Mouse (Mus musculus) forebrain, postnatal 0 days (tissue): ENCODE data around the gene Gm42715. TPM values are rescaled to one million over a fixed set of nuclear protein-coding genes. Genes with fewer than 3 reads are reported as not detected.
A peak's percentile ranks its signal among the peaks of the same experiment; 100 is the strongest.

ENCODE experiments used
- ATAC-seq: fragments of 200-750 bp; cut with Nextera tagmentation; 2 replicates; pipeline ENCODE4 v1.8.0; 2017; ENCODE audit warnings: mild to moderate bottlenecking, moderate library complexity
- DNase-seq: peaks from one replicate; pipeline ENCODE4 v3.0.0-alpha.2; 2015
- H3K27ac ChIP-seq: fragments of 300-500 bp; sonication (generic); 2 replicates; pipeline ENCODE4 v1.5.1; 2014; ENCODE audit warnings: low read depth, mild to moderate bottlenecking, antibody characterized with exemption, low read length, moderate library complexity, mixed read lengths
- H3K27me3 ChIP-seq: fragments of 300-500 bp; sonication (generic); 2 replicates; pipeline ENCODE4 v1.6.1; 2014; ENCODE audit warnings: mild to moderate bottlenecking, low read length, mixed read lengths; ENCODE audit not compliant: insufficient read depth
- H3K36me3 ChIP-seq: fragments of 300-500 bp; sonication (generic); 2 replicates; pipeline ENCODE4 v1.6.1; 2014; ENCODE audit warnings: mild to moderate bottlenecking, moderate library complexity; ENCODE audit not compliant: insufficient read depth
- H3K4me1 ChIP-seq: fragments of 300-500 bp; sonication (generic); 2 replicates; pipeline ENCODE4 v1.6.1; 2014; ENCODE audit warnings: antibody characterized with exemption; ENCODE audit not compliant: insufficient read depth
- H3K4me2 ChIP-seq: fragments of 300-500 bp; sonication (generic); 2 replicates; pipeline ENCODE4 v1.6.1; 2014; ENCODE audit warnings: low read depth, mild to moderate bottlenecking, moderate library complexity
- H3K4me3 ChIP-seq: fragments of 300-500 bp; sonication (generic); 2 replicates; pipeline ENCODE4 v1.5.1; 2014; ENCODE audit warnings: low read depth, low read length, mixed read lengths
- H3K9ac ChIP-seq: fragments of 300-500 bp; sonication (generic); 2 replicates; pipeline ENCODE4 v1.6.1; 2014; ENCODE audit warnings: mild to moderate bottlenecking
- H3K9me3 ChIP-seq: fragments of 300-500 bp; sonication (generic); 2 replicates; pipeline ENCODE4 v1.6.1; 2016; ENCODE audit warnings: low read length
- CTCF ChIP-seq: sonication (generic); IDR thresholded peaks from 2 replicates; pipeline ENCODE4 v1.5.1; 2016; ENCODE audit warnings: antibody characterized with exemption, control low read depth, low read depth
- WGBS: fragments of 180-500 bp; shearing (Covaris S2); extraction: QIAGEN DNeasy Blood & Tissue Kit; methylation state at CpG from one replicate; pipeline ENCODE4 v1.1.7; 2014; 5-methylcytosine and 5-hydroxymethylcytosine counted together
- polyA plus RNA-seq: library from polyadenylated mRNA; unstranded; fragments of >200 nt; fragmentation: Nextera tagmentation; extraction: Ambion mirVana; gene quantifications from 2 replicates; pipeline ENCODE4 v1.2.1, GENCODE M21; 2015
- total RNA-seq: library from RNA; depleted of rRNA; stranded (reverse); fragments of >200 nt; gene quantifications from 2 replicates; pipeline ENCODE4 v1.2.3, GENCODE M21; 2014; rRNA removed

Gm42715 gene
- total RNA-seq: 18.1 and 28.3 TPM in 2 replicates
- polyA plus RNA-seq: 6.1 and 10.3 TPM in 2 replicates

DNA sequence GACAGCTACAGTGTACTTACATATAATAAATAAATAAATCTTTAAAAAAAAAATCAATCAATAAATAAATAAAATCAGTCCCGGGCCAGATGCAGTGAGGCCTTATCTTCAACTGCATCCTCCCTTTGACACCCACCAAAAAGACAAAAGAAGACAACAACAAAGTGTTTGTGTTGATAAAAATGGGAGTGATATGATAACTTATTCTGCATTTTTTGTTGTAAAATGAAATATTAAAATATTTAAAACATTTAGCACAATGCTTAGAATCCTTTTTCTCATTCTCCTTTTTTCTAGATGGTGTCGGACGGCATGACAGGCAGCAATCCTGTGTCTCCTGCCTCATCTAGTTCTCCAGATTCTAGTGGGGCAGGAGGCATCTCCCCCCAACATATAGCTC lies at the start of gene Gm42715:
Gene Gm42715, plus strand, starts transcription at position 301 of the 400 bp plus-strand sequence.
- H3K9me3 ChIP-seq: no peaks in the 10 kb centered on the region
- H3K4me1 ChIP-seq: no peaks in the 10 kb centered on the region
- WGBS: 96% methylated on average over 3 of the region's 3 CpGs
- no peak for DNase-seq
- no peak within 1 kb of the TSS for H3K27ac ChIP-seq
- H3K4me2 ChIP-seq: no peak within 1 kb of the TSS
- no peak for TF ChIP-seq CTCF
- peaks cover 76% of the 10 kb centered on the region for H3K36me3 ChIP-seq
- no peak within 1 kb of the TSS for H3K9ac ChIP-seq
- no peaks in the 10 kb centered on the region for H3K27me3 ChIP-seq
- H3K4me3 ChIP-seq: no peak within 1 kb of the TSS
- no peak for ATAC-seq

DNA sequence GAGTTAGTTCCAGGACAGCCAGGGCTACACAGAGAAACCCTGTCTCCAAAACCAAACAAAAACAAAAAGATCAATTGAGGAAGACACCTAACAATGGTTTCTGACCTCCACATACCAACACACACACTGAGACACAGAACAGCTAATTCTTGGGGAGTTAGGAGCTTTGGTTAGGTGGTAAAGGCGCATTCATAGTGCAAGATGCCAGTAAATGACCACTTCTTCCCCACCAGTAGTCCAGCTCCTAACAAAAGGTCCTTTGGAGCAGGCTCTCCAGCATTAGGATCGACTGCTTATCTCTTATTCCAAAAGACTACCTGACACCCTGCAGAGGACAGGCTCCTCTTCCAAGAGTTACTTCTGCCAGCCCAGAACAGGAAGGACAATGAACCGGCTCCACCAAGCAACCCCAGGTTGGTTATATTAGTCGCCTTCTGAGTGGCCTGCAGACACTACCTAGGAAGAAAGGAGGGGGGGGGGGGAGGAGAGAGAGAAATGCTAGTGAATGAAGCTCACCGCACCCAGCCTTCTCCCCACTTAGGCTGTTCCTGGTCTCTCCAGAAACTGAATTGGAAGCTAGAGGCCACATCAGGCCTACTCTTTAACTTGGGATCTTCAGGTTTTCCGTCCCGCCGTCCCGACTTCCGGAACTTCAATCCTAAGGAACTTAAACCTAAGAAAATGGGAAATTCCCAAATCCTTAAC lies 49.2 kb upstream of the Gm42715 start:
- peak overlapping the region; percentile 65 for H3K4me3 ChIP-seq
- 9% methylated on average over 10 of the region's 10 CpGs for WGBS
- H3K9me3 ChIP-seq: no peaks in the 10 kb centered on the region
- no peaks in the 10 kb centered on the region for H3K27me3 ChIP-seq
- DNase-seq: no peak
- H3K9ac ChIP-seq: peak overlapping the region; percentile 82
- peak overlapping the region; percentile 97 for H3K27ac ChIP-seq
- peaks cover 11% of the 10 kb centered on the region for H3K4me1 ChIP-seq
- ATAC-seq: no peak
- H3K4me2 ChIP-seq: peak overlapping the region; percentile 74
- TF ChIP-seq CTCF: no peak
- peaks cover 21% of the 10 kb centered on the region for H3K36me3 ChIP-seq

DNA sequence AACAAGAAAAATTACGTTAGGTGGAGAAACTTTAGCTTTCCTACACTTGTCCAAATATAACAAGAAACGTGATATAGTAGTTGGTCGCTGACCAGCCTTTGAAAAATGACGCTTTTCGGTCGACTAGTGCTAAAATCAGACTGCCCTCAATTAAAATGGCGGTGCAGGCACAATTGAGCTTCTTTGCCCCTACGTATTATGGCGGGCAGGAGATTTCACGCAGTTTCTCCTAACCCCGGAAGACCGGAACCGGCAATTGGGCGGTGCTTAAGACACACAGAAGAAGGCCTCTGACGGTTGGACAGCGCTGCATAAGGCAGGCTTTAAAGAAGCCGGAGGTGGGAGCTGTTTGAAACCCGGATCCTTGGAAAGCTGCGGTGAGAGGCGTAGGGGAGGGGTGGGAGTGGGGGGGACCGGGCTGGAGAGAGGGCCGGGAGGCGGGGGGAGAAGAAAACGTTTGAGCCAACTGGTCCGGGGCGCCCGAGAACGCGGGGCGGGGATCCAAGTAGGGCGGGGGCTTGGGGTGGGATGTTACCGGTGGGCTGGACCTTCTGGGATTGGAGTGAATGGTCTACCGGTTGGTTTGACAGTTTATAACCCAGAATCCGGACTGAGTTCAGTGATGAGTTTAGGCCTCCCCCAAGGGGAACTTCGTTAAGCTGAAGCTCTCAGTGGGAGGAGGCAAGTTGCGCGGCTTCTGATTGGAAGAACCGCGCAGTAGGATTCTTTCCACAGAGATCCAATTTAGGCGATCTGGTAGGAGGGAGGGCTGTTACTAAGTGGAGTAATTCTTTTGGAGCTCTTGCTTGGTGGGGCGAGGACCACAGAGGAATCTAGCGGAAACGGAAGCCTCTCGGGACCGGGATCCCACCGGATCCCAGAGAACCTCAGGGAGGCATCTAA lies 48.4 kb upstream of the Gm42715 start:
- Histone ChIP-seq H3K9ac (peak overlapping the region; percentile 82), H3K4me1 (peaks cover 11% of the 10 kb centered on the region), H3K9me3 (no peaks in the 10 kb centered on the region), H3K27me3 (no peaks in the 10 kb centered on the region), H3K36me3 (peaks cover 30% of the 10 kb centered on the region), H3K27ac (peak overlapping the region; percentile 97), H3K4me2 (peak overlapping the region; percentile 74), H3K4me3 (peak overlapping the region; percentile 65)
- TF ChIP-seq CTCF: peak; percentile 29; the same call in 1 of the 2 replicates
- DNase-seq (peak; percentile 98), ATAC-seq (peak; percentile 96)
- WGBS: under 1% methylated on average over 46 of the region's 46 CpGs

DNA sequence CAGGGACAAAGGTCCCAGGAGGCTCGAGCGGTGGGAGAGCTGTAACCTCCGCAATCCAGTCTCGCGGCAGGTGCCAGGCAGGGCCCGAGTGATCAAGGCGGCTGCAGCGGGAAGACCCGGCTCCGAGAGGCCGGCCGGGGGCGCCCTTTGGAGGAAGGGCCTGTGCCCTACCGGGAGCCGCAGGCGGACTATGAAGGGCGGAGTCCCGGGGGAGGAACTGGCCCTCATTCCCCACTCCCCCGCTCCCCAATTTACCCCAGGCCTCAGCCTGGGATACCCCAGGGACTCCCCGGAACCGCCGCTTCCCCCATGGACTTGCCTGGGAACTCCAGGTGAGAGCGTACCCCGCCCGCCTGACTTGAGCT lies 47.8 kb upstream of the Gm42715 start:
- DNase-seq: no peak
- Histone ChIP-seq H3K4me1 (peaks cover 11% of the 10 kb centered on the region), H3K9ac (peak overlapping the region; percentile 82), H3K36me3 (peaks cover 33% of the 10 kb centered on the region), H3K27ac (peak overlapping the region; percentile 97), H3K4me2 (peak overlapping the region; percentile 67), H3K4me3 (peak overlapping the region; percentile 65), H3K9me3 (no peaks in the 10 kb centered on the region), H3K27me3 (no peaks in the 10 kb centered on the region)
- WGBS: 0% methylated on average over 24 of the region's 25 CpGs
- no peak for TF ChIP-seq CTCF
- ATAC-seq: no peak; the same call in 1 of the 2 replicates

DNA sequence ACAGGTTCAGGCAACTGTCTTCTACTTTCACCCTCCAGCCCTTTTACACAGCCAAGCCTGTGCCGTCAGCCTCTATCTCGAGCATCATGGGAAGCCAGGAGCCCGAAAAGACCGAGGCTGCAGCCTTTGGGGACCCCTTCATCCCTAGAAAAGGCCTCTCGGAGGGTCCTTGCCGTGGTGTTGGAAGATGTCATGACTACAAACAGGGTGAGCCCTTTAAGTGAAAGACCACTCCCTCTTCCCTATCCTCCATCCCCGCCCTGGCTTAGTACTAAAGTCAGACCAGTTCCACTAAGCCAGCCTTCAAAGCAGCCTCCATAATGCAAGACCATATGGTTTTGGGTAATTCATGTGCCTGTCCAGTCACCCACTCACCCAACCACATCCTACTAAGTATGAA lies 47.3 kb upstream of the Gm42715 start:
- Histone ChIP-seq H3K36me3 (peaks cover 32% of the 10 kb centered on the region), H3K27ac (peak overlapping the region; percentile 97), H3K9ac (peak overlapping the region; percentile 82), H3K4me2 (peak overlapping the region; percentile 67), H3K4me3 (peak overlapping the region; percentile 65), H3K9me3 (no peaks in the 10 kb centered on the region), H3K4me1 (peaks cover 14% of the 10 kb centered on the region), H3K27me3 (no peaks in the 10 kb centered on the region)
- ATAC-seq (no peak), DNase-seq (peak; percentile 40)
- no peak for TF ChIP-seq CTCF
- WGBS: 2% methylated on average over 7 of the region's 7 CpGs

DNA sequence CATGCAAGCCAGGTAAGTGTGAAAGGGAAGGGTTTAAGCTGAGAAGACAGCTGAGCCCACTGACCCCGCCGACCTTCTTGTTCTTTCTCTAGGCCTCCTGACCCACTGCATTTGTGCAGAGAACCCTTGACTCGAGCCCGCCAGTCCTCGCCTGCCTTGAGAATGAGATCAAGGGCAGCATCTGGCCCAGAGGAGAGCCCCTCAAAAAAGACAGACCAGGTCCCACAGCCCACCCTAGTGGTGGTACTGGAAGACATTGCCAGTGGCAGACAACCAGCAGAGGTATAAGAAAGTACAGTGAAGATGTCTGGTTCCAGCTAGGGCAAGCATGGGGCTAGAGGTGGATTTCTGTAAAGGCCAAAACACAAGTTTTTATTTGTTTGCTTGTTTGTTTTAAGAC lies 45.7 kb upstream of the Gm42715 start:
- 76% methylated on average over 5 of the region's 5 CpGs for WGBS
- ATAC-seq (no peak), DNase-seq (no peak)
- Histone ChIP-seq H3K9ac (no peak overlapping the region), H3K36me3 (peaks cover 32% of the 10 kb centered on the region), H3K9me3 (no peaks in the 10 kb centered on the region), H3K27ac (no peak overlapping the region), H3K4me2 (no peak overlapping the region), H3K27me3 (no peaks in the 10 kb centered on the region), H3K4me3 (no peak overlapping the region), H3K4me1 (peaks cover 17% of the 10 kb centered on the region)
- peak; percentile 48 for TF ChIP-seq CTCF
